Mouse (Mus musculus) embryonic fibroblast, embryonic 13.5 days (primary cell): Measurements from ENCODE around the gene Tlr2.

Experiments
- CTCF ChIP-seq: IDR thresholded peaks from 2 replicates; pipeline ENCODE4 v1.5.1; 2011; ENCODE audit warnings: mild to moderate bottlenecking, control low read depth, low read length, moderate library complexity, borderline replicate concordance; ENCODE audit not compliant: insufficient read depth
- POLR2A ChIP-seq: IDR thresholded peaks from 2 replicates; pipeline ENCODE4 v1.6.1; 2011; ENCODE audit warnings: low read depth, mild to moderate bottlenecking, control low read depth, low read length, moderate library complexity

DNA sequence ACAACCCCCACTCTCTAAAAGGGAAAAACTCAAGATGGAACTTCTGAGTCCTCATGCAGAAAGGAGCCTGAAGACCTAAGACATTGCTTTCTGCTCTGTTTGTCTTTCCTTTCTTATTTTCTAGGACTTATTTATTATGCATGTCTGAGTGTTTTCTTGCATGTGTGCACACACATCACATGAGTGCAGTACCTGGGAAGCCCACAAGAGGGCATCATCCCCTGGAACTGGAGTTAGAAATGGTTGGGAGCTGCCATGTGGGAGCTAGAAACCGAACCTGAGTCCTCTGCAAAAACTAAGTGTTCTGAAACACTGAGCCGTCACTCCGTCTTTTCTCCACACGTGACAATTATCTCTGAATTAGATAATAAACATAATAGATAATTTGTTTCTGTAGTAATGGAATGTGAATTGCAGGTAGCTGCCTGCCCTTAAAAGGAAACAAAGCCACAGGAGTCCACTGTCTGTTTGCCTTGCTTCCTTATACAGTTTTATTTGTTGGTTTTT is 39.9 kb downstream of the Tlr2 start:
- TF ChIP-seq POLR2A: no peak
- no peak for TF ChIP-seq CTCF
